Mouse (Mus musculus) small intestine, adult 2 months (tissue): Measurements from ENCODE around the gene Nat8f5. TPM values are rescaled to one million over a fixed set of nuclear protein-coding genes. Genes with fewer than 3 reads are reported as not detected.
"Not testable (repeated sequence)": the region's sequence is repeated elsewhere in the genome, so short reads cannot be mapped to it uniquely, and the experiment has no call there.

Source experiments
- H3K27ac ChIP-seq: fragments of 200-500 bp; 2 replicates; pipeline ENCODE4 v1.5.1; 2012; ENCODE audit warnings: low read depth, low read length, control low read depth, inconsistent platforms; ENCODE audit not compliant: insufficient read depth
- H3K27me3 ChIP-seq: fragments of 200-500 bp; 2 replicates; pipeline ENCODE4 v1.6.1; 2012; ENCODE audit warnings: mild to moderate bottlenecking, moderate library complexity, low read length, inconsistent platforms; ENCODE audit not compliant: control insufficient read depth, insufficient read depth
- H3K36me3 ChIP-seq: fragments of 200-500 bp; 2 replicates; pipeline ENCODE4 v1.6.1; 2012; ENCODE audit warnings: mild to moderate bottlenecking, low read length, control low read depth, inconsistent platforms; ENCODE audit not compliant: control insufficient read depth, insufficient read depth
- H3K4me1 ChIP-seq: fragments of 200-500 bp; 2 replicates; pipeline ENCODE4 v1.6.1; 2012; ENCODE audit warnings: low read length, inconsistent platforms, mixed read lengths; ENCODE audit not compliant: control insufficient read depth, insufficient read depth, insufficient read length
- H3K4me3 ChIP-seq: fragments of 200-500 bp; 2 replicates; pipeline ENCODE4 v1.5.1; 2012; ENCODE audit warnings: low read depth, mild to moderate bottlenecking, control low read depth, inconsistent platforms, low read length, moderate library complexity
- WGBS: fragments of 180-500 bp; shearing (Covaris S2); methylation state at CpG from one replicate; pipeline ENCODE4 v1.1.7; 2018; 5-methylcytosine and 5-hydroxymethylcytosine counted together
- polyA plus RNA-seq: library from polyadenylated mRNA; depleted of rRNA; stranded (reverse); fragments of >200 nt; gene quantifications from 2 replicates; pipeline ENCODE4 v1.2.3, GENCODE M21; 2012; rRNA removed

The Nat8f5 gene
- polyA plus RNA-seq, 1 experiment, result 14.4 TPM

DNA sequence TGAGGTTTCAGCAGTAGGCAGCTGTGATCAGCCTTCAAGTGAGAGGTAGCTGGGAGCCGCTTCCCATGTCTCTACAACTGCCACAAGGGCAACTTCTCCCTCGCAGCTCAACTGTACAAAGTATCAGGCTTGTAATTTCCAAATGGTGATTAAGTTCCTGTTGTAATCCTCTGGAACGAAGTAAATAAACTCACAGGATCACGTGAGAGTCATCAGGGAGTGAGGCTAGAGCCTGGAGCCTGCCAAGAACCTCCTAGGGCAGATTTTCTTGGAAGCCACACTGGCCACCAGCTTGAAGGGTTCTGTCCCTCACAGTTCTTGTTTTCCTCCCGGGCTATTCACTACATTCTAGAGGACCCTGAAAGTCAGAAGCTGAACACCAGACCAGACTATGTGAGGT lies 17.6 kb downstream of the Nat8f5 start:
- 31% methylated on average over 5 of the region's 5 CpGs for WGBS
- not testable (repeated sequence) for H3K4me3 ChIP-seq, H3K27me3 ChIP-seq, H3K36me3 ChIP-seq, H3K4me1 ChIP-seq, H3K27ac ChIP-seq

Other genes starting within 250 kb of the Nat8f5 start
- gene Alms1, start 233.4 kb downstream of the Nat8f5 start, polyA plus RNA-seq, result 0.10 and 0.22 TPM in 2 replicates
- gene Nat8f7, start 107.8 kb downstream of the Nat8f5 start, polyA plus RNA-seq, result 1.0 and 1.1 TPM in 2 replicates
- 0.62 and 2.8 TPM in 2 replicates for gene Nat8f3, start 55.2 kb downstream of the Nat8f5 start, polyA plus RNA-seq
- gene Nat8f6, start within 50 bp of the Nat8f5 start, polyA plus RNA-seq, result 1.9 and 2.3 TPM in 2 replicates
- gene Nat8, start 11.1 kb upstream of the Nat8f5 start, polyA plus RNA-seq, result 60.8 and 66.8 TPM in 2 replicates
- gene Nat8f2, start 48.2 kb upstream of the Nat8f5 start, polyA plus RNA-seq, result 0.23 and 0.66 TPM in 2 replicates
- 15.6 and 32.6 TPM in 2 replicates for gene Nat8f4, start 83.9 kb upstream of the Nat8f5 start, polyA plus RNA-seq
- gene Tprkb, start 90.9 kb upstream of the Nat8f5 start, polyA plus RNA-seq, result 6.8 and 16.0 TPM in 2 replicates
- gene Nat8f1, start 94.7 kb upstream of the Nat8f5 start, polyA plus RNA-seq, result 16.0 and 21.4 TPM in 2 replicates
- gene Dusp11, start 140.7 kb upstream of the Nat8f5 start, polyA plus RNA-seq, result 8.2 and 18.7 TPM in 2 replicates
- gene Figla, start 195.2 kb upstream of the Nat8f5 start, polyA plus RNA-seq, result not detected in 2 replicates
- 0.30 and 1.5 TPM in 2 replicates for gene Add2, start 207.7 kb upstream of the Nat8f5 start, polyA plus RNA-seq